Mouse (Mus musculus) adrenal gland, postnatal 36 days (tissue): Measurements from ENCODE around the gene Naa35. TPM values are rescaled to one million over a fixed set of nuclear protein-coding genes. Genes with fewer than 3 reads are reported as not detected.
"Not testable (repeated sequence)": the region's sequence is repeated elsewhere in the genome, so short reads cannot be mapped to it uniquely, and the experiment has no call there.

Experiments used
- DNase-seq, 2 experiments: peaks; one replicate each; pipeline ENCODE4 v3.0.0; 2021; ENCODE audit warnings: mixed read lengths in 1 of 2
- total RNA-seq, 2 experiments: library from RNA; stranded (reverse); gene quantifications; 2 replicates each; pipeline ENCODE4 v1.2.3; 2021

Gene Naa35
- total RNA-seq, 2 experiments from 2014 or later = 69.9 to 72.4 TPM

DNA sequence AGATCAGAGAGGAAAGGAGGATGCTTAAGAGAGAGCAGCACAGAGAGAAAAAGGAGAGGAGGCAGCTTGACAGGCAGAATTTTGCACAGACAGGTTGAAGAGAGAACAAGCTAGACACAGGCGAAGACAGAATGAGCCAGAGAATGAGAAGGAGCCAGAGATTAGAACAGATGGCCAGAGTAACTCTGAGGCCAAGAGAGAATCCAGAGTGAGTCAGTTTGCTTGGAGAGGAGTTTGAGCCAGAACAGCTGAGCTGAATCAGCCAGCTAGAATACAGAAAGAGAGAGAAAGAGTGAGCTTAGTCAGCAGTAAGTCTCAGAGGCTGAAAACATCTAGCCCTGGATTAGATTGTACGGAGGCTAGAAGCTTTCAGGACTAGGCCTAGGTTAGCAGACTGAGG lies 12.5 kb upstream of the Naa35 start:
- DNase-seq = peak in 1 of 2 experiments; percentile 27

DNA sequence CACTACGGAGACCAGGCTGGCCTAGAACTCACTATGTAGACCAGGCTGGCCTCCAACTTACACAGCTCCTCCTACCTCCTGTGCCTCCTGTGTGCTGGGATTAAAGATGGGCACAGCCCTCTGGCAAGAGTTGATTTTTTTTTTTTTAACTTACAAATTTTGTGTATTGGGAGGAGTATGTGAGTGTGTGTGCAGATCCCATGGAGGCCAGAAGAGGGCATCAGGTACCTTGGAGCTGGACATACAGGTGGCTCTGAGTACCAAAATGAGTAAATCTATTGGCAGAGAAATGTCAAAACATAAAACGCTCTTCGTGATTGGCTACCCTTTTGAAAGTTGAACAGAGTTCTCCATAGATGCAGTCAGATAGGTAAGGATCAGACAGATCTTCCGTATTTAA lies 4.1 kb upstream of the Naa35 start:
- no peak for DNase-seq

DNA sequence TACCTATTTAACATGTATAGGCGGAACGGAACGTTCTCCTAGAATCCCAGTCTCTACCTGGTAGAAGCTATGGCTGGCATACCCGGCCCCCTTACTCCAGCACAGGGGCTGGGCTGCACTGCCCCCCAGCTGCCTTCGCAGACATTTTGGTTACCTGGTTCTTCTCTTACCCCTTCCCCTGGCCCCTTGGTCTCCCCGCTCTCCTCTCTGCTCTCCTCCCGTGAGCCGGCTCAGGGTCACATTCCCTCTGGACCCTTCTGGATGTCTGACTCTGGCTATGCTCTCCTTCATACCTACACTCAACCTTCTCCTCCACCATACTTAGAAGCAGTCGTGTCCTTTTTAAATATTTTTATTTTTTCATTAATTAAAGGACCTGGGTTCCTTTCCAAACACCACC lies 578 bp upstream of the Naa35 start:
- DNase-seq = peak; percentile 53 to 55

DNA sequence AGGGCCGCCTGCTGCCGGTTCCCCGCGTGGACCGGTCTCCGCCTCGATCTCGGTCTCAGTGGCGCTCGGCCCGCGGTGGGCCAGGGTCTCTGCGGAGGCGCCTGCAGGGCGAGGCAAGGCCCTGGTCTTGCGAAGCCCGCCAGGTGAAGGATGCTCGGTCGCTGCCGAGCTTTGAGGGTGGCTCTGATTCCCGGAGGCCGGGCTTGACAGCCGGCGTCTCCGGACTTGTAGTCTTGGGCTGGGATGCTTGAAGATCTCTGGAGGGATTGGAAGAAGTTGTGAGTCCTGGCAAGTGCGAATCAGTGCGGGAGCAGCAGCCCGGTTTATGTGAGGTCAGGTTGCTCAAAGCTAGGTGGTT lies 568 bp downstream of the Naa35 start:
- DNase-seq = no peak

DNA sequence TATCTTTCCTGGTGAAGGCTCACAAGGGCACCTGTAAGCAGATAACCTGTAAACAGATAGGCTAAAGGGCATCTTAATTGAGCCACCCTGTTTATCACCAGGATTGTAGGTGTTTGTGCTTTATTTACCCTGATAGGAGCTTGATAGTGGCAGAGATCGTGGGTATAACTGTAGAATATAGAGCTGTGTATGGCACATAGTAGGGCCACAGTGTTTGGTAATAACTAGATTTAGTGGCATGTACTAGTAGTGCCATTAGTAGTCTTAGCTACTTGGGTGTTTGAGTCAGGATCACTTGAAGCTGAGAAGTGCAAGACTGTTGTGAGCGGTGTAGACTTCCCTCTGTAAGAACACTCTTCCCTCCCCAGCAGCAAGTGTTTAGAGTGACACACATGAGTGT lies 2.1 kb downstream of the Naa35 start:
- no peak for DNase-seq

DNA sequence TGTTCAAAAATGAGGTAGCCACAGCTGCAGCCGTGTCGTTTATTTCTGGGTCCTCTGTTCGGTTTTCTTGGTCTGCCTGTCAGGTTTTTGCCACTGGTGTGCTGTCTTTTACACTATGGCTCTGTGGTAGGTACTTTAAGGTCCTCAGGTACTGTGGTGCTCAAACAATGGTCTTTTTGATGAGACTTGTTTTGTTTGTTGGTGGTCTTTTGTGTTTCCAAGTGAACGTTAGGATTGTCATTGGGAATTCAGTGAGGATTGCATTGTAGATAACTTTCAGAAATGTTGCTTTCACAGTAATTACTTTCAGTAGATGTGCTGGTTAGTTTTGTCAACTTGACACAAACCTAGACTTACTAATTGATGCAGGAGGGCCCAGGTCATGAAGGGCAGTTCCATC lies 4.6 kb downstream of the Naa35 start:
- no peak for DNase-seq

DNA sequence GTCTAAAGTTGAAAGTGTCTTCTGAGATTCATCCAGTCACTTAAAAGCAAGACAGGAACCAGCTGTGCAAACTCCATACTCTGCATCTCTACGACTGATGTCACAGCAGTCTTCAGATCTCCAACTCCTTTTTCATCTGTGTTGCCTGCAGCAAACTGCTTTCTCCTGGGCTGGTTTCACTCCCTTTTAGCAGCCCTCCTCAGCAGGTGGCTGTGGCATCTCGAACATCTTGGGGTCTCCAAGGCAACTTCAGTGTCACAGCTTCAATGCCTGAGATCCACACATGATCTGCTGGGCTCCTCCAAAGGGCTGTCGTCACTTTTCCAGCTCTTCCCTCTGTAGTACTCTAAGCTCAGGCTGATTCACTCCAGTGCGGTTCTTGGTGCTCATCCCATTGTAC lies 5.6 kb downstream of the Naa35 start:
- DNase-seq = no peak

DNA sequence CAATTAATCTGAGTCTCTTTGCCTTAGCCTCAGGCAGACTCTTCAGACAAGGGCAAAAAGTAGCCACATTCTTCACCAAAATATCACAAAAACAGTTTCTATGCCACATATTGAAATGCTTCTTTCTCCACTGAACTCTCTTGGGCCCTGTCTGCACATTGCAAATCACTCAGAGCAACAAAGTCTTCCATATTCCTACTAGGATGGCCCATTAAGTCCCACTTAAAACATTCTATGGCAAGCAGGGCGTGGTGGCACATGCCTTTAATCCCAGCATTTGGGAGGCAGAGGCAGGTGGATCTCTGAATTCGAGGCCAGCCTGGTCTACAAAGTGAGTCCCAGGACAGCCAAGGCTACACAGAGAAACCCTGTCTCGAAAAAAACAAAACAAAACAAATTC lies 7.0 kb downstream of the Naa35 start:
- DNase-seq = not testable (repeated sequence)

DNA sequence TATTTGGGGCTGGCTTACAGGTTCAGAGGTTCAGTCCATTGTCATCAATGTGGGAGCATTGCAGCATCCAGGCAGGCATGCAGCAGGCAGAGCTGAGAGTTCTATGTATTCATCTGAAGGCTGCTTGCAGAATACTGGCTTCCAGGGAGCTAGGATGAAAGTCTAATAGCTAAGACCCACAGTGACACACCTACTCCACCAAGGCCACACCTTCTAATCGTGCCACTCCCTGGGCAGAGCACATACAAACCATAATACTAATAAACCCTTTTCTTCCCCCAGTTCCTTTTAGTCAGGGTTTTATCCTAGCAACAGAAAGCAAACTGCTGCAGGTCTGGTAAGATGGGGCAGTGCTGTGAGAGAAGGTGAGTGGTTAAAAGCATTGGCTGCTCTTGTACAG lies 7.6 kb downstream of the Naa35 start:
- DNase-seq = no peak

DNA sequence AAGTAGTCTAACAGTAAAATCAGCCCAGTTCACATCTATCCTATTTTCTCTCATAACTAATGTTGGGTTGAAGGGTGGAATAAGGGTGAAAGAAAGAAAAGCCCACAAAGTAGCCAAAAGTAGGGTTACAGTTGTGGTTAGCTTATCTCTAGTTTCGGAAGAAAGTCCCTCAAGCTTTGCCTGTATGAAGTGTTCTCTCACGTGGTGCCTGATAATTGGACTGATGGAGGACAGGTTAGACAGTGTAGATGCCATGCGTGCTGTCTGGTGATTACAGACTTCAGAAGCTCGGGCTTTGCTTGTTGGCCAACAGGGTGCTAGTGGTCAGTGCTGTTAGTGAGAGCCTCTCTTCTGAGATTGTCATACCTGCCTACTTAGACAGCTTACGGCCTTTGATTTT lies 18.0 kb downstream of the Naa35 start:
- no peak for DNase-seq

DNA sequence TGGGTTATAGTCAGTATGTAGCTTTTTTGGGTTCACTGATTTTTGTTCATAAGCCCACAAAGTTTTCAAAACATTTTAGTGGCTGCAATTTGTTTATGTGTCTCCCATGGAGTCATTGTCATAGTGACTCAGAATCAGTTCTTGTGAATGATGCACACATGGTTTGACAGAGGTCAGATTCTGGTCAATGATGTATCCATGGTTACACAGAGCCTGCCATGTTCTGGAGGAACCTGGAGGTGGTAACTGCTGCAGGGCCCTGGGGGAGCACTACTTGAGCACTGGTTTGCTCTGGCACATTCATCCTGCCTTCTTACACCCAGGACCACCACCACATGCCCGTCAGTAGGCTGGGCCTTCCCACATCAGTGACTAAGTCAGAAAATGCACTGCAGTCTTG lies 19.5 kb downstream of the Naa35 start:
- no peak for DNase-seq

DNA sequence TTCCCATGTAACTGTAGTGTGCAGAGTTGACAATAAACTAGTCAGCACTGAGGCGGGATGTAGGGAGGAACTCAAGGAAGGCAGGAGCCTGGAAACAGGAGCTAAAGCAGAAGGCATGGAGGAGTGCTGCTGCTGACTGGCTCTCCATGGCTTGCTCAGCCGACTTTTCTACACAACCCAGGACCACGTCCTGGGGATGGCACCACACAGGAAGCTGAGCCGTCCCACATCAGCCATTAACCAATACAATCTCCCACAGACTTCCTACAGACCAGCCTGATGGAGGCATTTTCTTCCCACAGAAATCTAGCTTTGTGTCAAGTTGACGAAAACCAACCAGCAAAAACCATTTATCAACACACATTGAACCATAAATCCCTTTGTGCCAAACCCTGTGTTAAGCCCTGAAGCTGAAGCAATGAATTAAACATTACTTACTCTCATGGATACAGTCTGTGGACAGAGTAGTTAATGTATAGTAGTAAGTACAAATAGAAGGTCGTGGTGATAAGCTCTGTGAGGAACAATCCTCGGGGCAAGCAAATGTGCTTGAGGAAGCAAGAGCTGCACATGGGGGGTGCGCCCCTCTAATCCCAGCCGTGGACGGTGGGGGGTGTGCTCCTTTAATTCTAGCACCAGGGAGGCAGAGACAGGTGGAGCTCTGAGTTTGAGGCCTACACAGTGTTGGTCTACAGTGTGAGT lies 20.3 kb downstream of the Naa35 start:
- DNase-seq = no peak

DNA sequence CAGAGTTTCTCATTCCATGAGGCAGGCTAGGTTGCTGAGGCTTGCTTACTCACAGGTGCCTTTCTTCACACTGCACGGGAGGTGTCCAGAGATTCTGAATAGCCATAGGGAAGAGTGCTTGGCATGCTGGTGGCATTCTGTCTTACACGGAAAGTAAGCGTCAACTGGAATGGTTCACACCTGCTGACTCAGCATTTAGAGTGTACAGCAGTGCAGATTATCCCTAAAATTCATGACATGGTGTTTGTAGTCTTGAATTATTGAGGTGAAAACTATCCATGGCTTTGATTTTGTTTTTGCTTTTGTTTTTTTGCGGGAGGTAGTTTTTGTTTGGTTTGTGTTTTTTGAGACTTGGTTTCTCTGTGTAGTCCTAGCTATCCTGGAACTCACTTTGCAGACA lies 24.8 kb downstream of the Naa35 start:
- DNase-seq = no peak

DNA sequence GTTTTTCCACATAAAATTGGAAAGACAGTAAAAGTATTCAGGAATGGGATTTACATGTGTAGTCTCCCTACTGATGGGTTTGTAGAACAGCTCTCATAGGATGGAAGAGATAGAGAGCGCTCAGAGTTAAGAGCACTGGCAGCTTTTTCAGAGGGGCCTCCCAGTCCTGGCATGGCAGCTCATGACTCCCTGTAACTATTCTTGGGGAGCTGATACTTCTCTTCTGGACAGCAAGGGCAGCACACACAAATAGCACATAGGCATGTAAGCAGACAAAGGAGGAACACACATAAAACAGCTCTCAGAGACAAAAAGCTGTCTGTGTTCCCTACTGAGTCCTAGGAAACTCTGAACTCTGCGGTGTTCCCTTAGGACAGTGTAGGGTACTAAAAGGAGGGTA lies 25.4 kb downstream of the Naa35 start:
- DNase-seq = no peak

DNA sequence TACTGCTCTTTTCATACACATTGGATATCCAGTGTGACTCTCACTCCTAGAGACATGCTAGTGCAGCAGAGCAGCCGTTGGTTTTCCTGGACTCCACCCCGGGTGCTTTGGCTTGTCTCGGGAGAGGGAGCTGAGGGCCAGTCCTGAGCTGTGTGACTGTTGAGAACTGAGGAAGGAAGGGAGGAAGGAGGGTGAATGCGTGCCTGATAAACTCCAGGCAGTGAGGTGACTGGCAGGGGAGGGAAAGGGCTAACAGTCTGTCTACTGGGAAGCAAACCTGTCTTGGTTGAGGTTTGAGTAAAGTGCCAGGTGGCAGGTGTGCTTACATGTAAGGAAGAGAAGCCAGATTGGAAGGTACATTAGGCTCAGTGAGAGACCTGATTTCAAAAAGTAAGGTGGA lies 28.8 kb downstream of the Naa35 start:
- DNase-seq = no peak

DNA sequence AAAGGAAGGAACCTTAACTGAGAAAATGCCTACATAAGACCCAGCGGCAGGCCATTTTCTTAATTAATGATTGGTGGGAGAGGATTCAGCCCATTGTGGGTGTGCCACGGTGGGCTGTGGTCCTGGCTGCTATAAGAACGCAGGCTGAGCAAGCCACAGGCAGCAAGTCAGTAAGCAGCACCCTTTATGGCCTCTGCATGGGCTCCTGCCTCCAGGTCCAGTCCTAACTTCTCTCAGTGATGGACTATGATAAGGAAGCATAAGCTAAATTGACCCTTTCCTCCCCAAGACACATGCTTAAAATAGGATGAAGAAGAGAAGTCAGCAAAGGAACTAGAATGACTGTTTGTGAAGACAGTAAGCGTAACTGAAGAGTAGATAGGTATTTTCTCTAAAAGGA lies 30.1 kb downstream of the Naa35 start:
- DNase-seq = no peak

DNA sequence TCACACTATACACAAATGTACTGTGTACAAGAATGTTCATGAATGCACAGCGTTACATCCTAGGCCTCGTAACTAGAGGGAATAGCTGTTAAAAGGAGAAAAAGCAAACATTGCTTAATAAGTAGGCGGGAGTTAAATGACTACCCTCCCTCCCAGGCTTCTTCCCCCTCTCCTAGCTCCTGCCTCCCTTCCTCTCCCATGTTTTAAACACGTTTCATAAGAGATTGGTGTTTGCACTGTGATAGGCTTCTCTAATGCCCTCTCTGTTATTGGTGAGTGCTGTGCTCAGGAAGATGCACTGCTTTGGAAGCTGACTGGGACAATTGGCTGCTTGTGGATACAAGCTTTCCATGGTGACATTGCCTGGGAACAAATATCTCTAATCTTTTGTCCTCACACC lies 30.5 kb downstream of the Naa35 start:
- DNase-seq = no peak

DNA sequence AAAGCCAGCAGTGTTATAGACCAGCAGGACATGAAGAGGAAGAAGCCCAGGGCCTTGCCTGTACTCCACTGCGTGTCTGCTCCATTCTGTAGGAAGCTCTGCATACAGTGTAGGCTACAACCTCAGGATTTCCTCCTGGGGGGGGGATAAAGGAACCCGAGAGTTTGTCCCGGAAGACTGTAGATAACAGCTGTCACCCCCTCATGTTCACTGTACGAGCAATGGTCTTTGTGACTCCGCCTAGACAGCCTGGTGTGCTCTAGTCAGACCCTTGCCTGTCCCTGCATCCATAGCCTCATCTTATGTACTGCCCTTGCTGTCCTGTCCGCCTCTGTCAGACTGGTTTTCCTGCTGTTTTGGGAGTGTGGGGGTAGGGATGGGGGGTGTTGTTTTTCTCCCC lies 33.4 kb downstream of the Naa35 start:
- no peak for DNase-seq

DNA sequence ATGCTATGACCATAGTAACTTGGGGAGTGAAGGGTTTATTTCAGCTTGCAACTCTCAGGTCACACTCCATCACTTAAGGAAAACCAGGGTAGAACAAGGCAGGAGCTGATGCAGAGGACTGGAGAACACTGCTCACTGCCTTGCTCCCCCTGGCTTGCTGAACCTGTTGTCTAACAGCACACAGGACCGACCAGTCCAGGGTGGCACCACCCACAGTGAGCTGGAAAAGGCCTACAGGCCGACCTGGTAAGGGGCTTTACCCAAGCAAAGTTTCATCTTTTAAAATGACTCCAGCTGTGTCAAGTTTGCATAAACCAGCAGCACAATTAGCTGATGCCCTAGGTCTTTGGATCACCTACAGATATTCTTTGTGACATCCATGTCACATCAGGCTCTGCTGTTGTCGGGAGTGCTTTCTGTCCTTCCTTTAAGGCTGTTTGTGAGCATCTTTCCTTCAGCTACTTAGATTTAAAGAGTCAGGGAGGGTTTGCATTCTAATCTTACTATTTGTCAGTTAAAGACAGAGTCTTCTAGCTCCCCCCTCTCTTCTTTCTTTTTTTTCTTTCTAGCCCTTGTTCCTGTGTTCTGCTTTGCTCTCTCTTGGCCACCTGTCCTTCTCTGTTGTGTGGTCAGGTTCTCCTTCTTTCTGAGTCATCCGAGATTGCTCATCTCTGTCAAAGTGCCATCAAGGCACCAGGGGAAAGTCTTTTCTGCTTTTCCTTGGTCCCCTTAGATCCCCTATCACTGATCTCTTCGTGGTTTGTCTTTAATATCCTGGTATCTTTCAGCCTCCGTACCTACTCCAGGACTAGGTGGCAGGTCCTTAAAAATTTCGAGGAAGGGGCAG lies 36.8 kb downstream of the Naa35 start:
- DNase-seq = no peak

DNA sequence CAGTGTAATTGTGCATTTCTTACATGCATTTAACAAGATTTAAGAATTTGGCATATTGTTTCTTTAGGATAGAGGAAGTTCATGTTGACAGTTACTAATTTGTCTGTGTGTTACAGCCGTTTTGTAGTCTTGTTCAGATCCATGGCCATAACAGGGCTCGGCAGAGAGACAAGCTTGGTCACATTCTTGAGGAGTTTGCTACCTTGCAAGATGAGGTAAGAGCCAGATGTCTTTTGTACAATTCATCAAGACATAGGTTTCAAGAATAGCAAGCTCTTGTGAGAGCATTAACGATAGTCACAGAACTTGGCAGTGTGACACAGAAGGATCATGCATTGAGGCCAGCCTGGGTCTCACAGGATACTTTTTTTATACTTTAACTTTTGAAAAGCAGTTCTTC lies 39.3 kb downstream of the Naa35 start:
- no peak for DNase-seq

DNA sequence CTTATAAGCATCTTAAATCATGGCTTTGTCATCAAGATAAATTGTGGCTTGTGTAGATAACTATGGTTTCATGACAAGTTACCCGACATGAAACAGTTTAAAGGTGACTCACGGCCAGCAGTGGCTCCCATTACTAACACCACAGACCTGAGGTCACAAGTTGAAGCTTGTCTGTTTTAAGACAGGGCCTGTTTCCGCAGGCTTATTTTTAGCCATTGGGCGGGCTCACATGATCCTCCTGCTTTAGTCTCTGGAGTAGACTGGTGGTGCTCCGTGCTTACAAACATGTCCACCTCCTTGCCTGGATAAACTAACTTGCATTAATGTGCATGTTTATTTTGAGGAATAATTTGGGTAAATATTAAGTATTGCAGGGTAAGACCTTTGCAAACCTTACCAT lies 39.8 kb downstream of the Naa35 start:
- no peak for DNase-seq

DNA sequence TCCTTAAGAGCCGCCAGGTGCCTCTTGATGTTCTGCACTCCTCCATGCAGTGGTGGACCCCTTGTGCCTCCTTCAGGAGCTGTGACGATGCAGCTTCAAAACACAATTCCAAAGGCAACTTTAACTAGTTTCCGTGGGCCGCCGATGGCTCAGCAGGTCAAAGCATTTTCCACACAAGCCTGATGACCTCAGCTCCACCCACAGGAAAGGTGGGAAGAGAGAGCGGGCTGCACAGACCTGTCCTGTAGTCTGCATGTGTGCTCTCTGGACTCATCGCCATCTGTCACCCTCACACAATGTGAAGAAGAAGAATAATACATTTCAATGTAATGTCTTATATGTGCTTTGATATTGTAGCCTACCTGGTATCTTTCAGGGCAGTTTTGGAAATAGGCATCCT lies 41.7 kb downstream of the Naa35 start:
- DNase-seq = no peak

DNA sequence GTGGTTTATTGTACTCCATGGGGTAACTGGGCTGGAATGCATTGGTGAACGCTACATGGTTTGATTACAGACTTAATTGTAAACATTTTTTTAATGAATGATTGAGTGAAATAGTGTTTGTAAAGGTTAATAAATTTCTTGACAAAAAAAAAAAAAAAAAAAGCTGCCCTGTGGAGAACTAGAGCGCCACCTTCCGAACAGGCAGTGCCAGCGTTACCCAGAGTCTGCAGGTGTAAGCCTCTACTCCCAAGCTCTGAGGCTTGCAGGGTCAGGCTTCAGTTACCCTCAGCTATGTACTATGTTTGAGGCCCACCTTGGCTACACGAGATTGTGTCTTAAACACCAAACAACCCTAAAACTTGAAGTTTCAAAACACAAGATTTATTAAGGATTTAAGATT lies 49.6 kb downstream of the Naa35 start:
- DNase-seq = no peak

DNA sequence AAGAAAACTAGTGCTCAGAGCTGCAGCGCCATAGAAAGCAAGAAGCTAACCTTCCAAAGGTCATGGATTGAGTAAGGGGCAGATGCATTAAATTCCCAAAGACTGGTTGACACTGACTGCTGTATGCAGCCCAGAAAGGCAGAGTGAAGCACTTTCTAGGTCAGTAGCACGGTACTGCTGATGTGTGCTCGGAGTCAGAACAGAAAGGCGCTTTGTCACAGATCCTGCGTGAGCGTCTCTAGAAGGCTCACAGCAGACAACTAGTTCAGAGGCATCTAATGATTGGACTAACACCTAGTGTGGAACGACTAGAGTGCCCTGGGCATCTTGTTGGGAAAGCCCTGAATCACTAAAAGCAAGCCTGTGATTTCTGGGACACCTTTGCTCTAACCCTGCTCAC lies 52.7 kb downstream of the Naa35 start:
- no peak for DNase-seq
